Mouse (Mus musculus): ENCODE data around the gene Slc18a2.

Gene Slc18a2

DNA sequence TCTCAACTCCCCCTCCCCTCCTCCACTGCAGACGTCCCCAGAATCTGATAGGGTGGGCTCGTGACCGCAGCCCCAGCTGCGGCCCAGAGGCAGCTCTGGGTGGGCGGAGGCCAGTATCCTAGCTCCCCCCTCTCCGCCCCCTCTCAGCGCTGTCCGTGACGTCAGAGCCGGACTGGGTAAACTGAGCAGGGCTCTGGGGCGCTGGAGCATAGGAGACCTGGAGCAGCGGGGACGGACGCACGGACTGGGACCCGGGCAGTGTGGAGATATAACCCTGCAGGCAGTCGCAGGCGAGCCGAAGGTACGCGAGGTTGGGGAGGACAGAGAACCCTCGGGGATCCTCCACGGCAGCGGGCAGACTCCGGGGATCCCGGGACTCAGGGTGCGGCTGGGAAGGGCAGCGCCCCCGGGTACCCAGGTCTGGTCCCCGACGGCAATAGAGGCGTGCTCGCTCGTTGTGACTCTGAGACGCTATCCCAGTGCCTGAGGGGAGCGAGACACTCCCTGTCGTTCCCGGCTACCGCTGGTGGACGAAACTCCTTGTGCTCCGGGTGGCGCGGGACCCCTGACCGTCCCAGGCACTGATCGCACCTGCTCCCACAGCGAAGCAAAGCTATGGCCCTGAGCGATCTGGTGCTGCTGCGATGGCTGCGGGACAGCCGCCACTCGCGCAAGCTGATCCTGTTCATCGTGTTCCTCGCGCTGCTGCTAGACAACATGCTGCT is at the start of gene Slc18a2:
TSS of gene Slc18a2 (plus strand) at position 179 of the 725 bp plus-strand sequence.
- DNase-seq = peak; percentile 58

DNA sequence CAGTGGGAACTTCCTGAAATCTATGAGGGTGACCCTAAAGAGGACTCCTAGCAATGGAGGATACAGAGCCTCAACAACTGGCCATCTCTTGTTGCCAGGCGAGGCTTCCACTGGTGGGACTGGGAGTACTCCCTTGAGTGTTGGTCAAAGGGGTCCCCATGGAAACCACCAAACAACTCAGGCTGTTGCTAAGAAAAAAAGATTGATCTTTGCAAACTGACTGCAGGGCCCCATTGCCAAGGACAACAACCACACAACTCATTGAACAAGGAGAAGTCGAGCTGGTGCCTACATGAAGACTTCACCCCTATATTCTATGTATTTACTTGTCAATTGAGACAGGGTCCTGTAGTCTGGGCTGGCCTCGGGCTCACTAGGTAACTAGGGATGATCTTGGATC is 43.8 kb upstream of the Slc18a2 start:
- DNase-seq = no peak

DNA sequence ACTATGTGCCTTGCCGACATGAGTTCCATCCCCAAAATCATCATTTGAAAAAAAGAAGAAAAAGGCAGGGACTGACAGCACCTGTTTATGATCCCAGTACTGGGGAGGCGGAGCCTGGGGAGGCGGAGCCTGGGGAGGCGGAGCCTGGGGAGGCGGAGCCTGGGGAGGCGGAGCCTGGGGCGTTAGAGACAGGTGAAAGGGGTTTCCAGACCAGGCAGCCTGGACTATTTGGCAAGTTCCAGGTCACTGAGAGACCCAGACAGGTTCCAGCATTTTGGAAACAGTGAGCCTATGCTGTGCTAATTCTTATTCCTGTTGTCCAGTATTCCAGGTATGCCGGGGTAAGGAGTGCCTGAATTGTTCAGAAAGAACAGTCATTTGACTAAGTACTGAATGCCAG is 41.7 kb upstream of the Slc18a2 start, which contains the start of gene Kcnk18:
TSS of gene Kcnk18 (plus strand) at position 224 of the 400 bp plus-strand sequence.
- DNase-seq = no peak

DNA sequence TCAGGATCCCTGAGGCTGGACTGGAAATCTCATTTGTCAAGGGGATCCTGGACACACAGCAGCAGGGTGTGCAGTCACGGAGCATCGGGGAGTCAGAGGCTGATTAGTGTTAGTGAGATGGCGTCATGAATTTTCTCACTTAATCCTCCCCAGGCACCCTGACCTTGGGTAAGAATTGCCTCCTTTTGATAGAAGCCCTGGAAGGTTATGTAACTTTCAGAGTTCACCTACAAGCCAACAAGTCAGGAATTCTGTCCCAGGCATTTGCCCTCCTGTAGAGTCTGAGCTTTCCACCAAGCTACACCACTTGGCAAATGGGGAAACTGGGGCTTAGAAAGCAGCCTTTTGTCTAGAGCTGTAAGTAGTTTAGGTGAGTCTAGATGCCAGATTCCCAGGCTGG is 39.6 kb upstream of the Slc18a2 start:
- DNase-seq = no peak

DNA sequence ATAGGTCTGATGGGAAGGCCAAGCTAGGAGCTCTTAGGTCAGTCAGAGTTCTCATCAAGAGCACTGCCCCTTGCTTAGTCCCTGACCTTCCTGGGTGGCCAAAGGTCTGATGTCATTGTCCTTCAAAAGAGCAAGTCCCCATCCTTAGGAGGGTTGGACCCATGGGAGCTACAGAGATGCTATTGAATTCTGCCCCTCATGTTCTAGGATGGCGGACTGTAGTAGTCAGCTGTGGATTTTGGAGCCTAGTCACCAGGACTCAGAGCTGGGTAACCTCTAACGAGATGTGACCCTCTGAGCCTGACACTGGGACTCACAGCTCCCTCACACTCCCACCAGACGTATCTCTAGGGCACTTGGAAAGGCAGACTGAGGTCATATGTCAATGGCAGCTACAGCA is 32.3 kb upstream of the Slc18a2 start:
- DNase-seq = no peak

DNA sequence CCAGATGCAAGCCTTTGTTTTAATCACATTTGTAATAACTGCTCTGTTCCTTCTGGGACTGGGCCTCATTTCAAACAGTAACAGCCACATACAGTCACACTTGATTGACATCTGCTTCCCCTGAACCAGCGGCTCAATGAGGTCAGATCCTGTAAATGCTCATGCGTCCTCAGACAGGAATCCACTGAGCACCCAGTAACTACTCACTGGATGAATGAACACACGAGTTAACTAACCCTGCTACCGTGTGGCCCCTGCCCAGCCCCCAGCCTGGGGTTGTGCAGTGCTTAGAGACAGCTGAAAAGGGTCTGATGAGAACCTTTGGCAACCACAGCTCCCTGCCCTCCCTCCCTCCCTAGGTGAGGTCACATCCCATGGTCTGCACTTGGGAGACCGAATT is 27.9 kb upstream of the Slc18a2 start:
- no peak for DNase-seq

DNA sequence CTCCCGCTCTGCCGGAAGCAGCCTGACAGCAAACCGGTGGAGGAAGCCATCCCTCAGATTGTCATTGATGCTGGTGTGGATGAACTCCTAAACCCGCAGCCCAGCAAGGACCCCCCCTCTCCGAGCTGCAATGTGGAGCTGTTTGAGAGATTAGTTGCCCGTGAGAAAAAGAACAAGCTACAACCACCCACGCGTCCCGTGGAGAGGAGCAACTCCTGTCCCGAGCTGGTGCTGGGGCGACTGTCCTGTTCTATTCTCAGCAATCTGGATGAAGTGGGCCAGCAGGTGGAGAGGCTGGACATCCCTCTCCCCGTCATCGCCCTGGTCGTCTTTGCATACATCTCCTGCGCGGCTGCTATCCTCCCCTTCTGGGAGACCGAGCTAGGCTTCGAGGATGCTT is 25.7 kb upstream of the Slc18a2 start:
- no peak for DNase-seq

DNA sequence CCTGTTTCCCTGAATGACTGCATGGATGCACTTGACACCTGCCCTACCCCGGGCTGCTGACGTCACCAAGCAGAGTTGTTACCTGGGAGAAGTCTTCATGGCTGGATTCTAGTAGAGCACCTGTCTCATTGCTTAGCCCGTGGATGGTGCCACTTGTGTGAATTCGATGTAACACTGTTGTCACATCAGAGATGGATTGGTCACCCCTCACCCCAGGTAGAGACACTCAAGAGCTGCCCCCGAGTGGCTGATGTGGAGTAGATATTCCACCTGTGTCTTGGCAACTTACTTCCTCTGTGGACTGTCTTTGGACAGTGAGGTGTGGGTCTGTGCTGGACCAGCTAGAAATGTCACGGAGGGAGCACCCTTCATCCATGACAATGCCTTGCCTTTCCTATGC is 24.6 kb upstream of the Slc18a2 start:
- DNase-seq = no peak

DNA sequence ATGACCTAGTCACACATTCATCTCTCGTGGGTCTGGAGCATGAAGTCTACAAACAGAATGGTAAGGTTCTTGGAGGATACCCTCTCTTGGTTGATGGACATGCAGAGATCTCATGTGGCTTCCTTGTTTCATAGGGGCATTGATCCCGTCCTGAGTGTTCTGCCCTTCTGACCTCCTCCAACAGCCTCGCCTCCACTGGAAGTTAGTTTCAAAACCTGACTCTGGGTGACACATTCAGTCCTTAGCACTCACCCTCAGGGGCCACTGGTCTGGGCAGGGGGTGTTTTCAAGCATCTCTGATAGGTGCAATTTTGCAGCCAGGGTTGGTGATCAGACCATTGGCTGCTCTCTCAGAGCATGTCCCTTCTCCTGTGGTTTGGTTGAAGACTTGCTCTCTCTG is 22.1 kb upstream of the Slc18a2 start:
- no peak for DNase-seq

DNA sequence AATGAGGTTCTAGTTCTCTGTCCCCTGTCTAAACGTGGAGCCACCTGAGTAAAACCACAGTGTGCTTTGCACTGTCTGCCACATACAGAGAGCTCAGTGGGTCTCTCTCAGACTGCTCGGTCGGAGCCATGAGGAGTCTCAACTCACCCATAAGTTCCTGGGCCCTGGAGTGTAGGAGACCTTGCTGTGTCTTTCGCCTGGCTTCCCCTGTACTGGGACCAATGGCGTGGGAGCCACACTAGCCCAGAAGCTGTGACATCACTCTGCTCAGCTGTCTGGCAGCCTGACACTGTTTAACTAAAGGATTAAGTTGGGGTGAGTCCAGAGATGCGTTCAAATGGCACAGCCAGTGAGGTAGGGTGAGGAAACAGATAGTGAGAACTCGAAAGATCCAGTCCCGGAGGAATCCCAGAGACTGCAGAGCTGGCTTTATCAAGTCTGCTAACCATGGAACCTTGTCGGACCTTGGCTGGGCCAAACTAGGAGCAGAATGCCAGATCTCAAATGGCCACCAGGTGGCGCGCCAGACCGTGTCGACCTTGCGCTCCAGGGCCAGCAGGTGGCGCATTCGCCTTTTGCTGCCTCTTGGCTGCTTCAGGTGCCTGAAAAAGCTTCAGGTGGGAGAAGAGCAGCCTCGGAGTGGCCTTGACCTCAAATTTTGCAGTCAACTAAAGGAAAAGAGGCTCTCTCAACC is 21.4 kb upstream of the Slc18a2 start:
- peak; percentile 86 for DNase-seq

DNA sequence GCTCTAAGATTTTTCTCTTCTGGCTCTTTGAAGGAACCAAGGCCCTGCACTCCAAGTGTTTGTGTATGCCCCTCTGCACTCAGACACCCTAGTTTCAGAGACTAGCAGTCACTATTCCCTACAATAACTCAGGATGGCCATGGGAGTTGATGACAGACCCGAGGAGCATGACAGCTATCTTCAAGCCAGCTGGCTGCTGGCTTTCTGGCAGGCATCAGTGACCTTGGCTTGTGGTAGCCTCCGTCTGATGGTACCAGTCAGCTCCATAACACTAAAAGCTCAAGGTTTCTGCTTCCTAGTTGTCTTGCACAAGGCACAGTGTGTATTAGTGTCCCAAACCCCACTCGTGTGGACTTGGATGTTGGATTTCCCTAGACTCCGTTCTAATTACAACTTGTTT is 18.7 kb upstream of the Slc18a2 start:
- no peak for DNase-seq

DNA sequence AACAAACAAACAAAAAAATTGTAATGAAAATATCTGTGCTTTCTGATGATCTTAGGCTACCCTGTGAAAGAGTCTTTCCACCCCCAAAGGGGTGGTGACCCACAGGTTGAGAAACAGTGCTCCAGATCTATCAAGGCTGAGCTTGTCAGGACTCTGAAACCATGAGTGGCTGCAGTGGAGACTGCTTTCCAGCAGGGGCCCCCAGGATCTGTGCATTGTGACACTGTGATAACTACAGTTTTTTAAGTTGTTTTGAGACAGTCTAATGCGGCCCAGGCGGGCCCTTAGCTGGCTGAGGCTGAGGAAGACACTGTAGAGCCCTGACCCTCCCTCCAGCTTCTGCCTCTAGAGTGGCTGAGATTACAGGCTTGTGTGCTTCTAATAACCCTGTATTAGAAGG is 17.6 kb upstream of the Slc18a2 start:
- DNase-seq = no peak

DNA sequence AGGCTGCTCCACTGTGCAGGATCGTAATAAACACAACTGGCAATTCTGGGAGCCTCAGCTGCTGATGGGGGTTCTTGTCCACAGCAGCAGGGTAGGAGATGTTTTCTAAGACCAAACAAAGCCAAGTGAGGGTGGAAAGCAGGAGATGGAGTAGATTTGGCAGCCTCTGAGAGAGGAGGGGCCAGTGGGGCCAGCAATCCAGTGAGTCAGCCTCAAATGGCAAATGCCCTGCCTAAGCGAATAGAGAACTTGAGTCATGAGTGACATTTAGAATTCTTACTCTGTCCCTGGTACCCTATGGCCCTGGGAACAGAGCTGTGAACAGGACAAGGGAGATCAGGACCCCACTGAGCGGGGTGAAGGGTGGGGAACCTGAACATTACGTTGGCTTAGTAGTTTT is 12.6 kb upstream of the Slc18a2 start:
- DNase-seq = peak; percentile 9

DNA sequence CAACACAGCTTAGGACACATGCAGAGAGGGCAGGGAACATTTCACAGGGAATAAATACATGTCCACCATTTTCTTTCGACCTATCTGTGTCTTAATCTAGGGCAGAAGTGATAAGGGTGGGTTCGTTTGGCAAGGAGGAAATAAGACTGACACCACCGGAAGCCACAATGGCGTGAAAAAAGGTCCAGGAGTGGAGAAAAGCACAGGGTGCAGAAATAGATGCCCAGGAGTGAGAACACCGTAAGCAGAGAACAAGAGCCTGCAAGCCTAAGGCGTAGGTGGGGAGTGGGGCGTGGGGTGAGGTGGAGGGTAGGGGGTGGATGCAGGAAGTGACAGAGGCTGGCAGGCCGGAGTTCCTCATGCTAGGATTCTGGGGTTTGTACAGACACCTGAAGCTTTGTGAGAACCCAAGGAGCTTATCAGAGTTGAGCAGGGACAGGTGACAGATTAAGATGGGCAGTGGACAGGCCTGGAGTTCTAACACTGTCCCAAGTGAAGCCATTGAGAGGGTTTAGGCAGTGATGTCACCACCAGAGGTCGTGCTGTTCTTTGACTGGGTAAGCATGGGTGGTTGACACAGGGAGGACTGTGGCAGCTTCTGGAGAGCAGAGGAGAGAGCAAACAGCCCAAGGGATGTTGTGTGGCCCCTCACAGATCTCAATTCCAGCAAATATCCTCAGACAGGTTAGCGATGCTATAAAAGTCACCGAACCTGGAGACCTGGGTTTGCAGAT is 12.0 kb upstream of the Slc18a2 start:
- DNase-seq = peak; percentile 40

DNA sequence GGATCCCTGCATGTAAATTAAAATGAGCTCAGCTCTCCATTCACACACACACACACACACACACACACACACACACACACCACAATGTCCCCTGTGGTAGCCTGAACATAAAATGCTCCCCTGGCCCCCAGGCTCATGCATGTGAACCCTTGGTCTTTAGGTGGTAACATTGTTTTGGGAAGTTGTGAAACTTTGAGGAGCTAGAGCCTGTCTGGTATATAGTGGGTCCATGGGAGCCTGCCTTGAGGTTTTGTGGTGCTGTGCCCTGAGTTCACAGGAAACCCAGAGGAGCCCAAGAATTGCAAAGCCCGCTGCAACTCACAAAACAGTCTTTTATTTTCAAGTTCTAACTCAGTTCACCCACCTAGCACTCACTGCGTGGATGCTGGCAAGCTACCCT is 8.0 kb upstream of the Slc18a2 start:
- DNase-seq = no peak

DNA sequence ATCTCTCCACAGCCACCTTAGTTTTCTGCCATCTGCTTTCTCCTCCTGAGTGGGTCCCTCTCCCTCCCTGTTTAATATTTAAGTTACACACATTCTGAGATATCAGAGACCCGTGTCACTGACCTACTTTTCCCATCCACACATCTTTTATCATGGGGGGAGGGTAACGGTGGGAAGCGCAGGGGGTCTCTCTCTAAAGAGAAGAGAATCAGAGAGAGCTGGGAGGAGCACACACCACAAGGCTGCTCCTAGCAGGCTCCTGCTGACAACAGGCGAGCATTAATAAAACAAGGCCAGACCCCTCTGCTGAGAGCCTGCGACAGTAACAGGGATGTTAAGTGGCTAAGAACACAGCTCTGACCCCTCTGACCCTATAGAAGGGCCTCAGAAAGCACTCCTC is 1.1 kb upstream of the Slc18a2 start:
- DNase-seq = no peak

DNA sequence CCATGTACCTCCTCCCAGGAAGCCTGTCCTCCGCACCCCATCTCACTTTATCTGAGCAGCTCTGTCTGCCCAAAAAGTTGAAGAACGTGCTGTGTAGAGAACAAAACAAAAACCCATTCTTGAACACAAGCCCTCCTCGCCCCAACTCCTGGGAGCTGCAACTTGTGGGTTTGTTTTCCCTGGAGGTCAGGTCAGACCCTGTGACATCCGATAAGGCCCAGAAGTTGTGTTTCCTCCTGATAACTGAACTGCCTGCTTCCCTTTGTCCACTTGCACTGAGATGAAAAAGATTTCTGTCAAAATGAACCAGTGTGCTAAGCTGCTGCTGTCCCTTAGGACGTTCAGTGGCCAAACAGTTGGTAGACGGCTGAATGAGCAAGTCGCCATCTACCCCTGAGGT is 908 bp downstream of the Slc18a2 start:
- no peak for DNase-seq

DNA sequence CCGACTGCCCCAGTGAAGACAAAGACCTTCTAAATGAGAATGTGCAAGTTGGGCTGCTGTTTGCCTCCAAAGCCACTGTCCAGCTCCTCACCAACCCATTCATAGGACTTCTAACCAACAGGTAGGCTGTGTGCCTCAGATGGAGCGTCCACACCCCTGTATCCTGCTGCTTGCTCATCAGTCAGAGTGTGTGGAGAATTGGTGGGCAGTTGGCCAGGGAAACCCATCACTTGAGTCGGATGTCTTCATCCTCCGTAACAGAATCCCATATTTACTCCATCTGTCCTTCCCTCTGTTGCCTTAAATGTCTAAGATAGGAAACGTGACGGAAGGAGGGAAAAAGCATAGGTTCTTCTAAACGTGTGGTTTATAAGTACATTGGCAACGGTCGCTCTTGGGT is 2.5 kb downstream of the Slc18a2 start:
- DNase-seq = no peak

DNA sequence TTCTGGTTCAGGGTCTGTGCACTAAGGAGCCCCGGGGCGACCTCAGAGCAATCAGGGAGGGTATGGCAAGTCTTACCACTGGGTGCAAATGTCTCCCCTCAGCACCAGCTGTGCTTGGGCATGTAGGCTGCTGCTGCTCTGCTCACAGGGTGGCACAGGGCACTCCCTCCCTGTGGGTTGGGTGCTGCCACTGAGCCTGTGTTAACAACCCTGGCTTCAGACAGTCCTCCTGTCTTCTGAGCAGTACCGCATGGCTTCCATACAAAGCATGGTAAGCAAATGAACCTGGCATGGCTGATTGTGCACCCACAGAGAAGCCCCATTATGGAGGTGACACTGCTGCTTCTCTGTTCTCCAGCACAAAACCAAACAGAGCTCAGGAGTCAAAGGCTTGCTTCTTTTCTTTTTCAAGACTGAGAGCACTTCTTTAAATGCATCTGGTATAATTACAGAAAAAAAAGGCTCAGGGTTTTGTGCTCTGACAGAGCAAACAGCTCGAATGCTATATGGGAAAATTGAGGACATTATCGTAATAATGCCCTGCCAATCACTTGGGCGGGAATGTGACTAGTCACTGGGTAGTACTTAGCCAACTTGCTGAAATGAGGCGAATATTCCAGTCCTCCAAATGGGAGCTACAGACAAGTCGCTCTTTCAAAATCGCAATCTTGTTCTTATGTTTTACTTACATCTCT is 4.3 kb downstream of the Slc18a2 start:
- DNase-seq = no peak

DNA sequence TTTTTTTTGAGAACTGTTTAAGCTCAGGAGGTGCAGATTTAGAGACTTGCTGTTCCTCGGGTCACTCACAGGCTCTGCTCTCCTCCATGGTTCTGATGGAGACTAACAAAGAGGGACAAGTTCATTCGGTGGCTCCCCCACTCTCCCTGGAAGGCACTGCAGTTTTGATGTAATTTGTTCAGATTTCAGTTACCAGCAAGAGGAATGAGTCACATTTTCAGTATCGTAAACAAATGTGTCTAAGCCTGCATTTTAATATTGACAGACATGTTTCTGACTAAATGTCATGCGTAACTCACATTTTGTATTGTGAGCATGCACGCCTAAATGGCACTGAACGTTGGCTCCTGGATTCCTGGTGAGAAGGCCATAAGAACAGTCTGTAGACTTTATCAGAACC is 5.2 kb downstream of the Slc18a2 start:
- DNase-seq = no peak

DNA sequence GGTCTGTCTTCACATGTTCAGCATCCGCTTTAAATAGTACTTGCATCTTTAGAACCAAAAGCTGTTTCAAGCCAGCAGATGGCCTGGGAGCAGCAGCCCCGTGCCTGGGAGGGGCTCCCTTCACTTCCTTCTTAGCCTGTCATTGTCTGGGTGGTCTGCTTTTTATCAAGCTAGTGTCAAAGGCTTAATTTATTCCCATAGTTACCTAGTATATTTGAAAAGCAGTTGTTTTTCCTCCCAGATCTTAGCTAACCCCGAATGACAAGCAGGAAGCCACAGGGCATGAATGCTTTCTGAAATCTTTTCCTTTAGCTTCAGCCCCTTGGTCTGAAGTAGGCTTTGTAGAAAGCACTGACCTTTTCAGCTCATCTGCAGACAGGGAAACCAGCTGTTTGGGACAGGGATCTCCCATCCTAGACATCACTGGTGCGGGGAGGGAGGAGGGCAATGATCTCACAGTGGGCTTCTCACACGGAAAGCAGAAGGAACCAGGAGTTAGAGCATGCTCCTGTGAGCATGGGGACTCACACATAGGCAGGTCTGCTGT is 6.8 kb downstream of the Slc18a2 start:
- no peak for DNase-seq

DNA sequence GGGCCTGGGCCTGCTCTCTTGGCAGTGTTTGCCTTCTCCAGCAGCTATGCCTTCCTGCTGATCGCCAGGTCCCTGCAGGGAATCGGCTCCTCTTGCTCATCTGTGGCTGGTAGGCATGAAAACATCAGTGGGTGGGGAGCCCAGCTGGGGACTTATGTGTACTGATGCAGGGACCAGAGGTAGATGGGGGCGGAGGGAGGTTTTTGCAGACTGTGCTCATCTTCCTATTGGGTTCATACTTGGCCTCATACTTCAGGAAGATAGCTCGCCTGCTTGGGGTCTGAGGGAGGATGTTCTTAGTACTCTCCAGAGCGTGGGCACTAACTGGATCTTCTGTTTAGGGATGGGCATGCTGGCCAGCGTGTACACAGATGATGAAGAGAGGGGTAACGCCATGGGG is 12.5 kb downstream of the Slc18a2 start:
- no peak for DNase-seq

DNA sequence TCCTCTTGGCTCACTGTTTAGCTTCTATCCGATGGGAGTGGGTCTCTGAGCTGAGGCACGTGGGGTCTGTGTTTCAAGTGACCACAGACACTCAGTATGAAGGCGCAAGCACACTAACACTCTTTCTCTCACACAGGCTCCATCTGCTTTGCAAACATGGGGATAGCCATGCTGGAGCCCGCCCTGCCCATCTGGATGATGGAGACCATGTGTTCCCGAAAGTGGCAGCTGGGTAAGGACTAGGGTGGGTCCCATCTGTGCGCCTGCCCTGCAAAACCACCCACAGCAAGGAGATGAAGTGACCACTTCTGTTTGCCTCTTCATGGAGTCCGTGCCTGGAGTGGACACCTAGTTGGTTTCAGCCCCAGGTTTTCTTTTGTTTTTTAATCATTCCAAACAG is 15.7 kb downstream of the Slc18a2 start:
- no peak for DNase-seq
